In the genomic region with DNA sequence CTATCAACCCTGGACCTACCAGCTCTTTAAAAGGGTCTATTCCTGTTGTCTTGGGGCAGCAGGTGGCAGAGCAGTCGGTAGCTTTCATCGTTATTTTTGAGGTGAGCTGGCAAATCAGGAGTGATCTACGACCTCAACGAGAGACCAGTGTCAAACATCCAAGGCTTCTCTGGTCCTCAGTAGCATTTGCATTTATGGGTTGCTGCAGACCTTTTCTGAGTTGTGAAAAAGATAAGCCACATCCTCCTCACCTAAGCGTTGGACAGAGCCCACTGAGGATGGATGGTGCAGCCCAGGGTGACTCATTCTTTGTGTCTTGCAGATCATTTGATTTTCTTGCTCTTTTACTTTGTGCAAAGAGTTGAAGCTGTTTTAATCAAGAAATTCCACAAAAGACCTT, we compare ENCODE assay signal across 8 mouse cellular contexts. TPM values are rescaled to one million over a fixed set of nuclear protein-coding genes. Genes with fewer than 3 reads are reported as not detected.
DNase-seq lines count a peak whose midpoint lies in the region; ATAC-seq and TF ChIP-seq lines count a peak whose summit lies in the region.

No protein-coding gene starts in this region.

- H3K4me1 ChIP-seq in heart, adult 2 months (ENCODE audit: control insufficient read depth, insufficient read depth, low read length): peaks cover 7% of the 10 kb centered on the region
- peaks cover 18% of the 10 kb centered on the region for H3K4me1 ChIP-seq in limb, embryonic 13.5 days
- peaks cover 19% of the 10 kb centered on the region for H3K4me1 ChIP-seq in neural tube, embryonic 13.5 days (replicated peaks)

- H3K36me3 ChIP-seq in heart, adult 2 months (ENCODE audit: control insufficient read depth, insufficient read depth, low read length): peaks cover 10% of the 10 kb centered on the region
- H3K36me3 ChIP-seq in C2C12 (ENCODE audit: control insufficient read depth, insufficient read depth): peaks cover 4% of the 10 kb centered on the region
- no peaks in the 10 kb centered on the region for H3K36me3 ChIP-seq in limb, embryonic 13.5 days
- H3K36me3 ChIP-seq in neural tube, embryonic 13.5 days: no peaks in the 10 kb centered on the region

- H3K79me2 ChIP-seq in heart, adult 2 months (replicated peaks; ENCODE audit: control insufficient read depth, insufficient read depth, low read length): peaks cover 5% of the 10 kb centered on the region
- H3K79me2 ChIP-seq in C2C12 (ENCODE audit: control insufficient read depth, insufficient read depth): peaks cover 54% of the 10 kb centered on the region

- H3K27ac ChIP-seq in heart, adult 2 months: peak overlapping the region; percentile 23
- H3K27ac ChIP-seq in limb, embryonic 13.5 days: no peak overlapping the region
- peak overlapping the region; percentile 92 for H3K27ac ChIP-seq in neural tube, embryonic 13.5 days (replicated peaks)

- H3K79me3 ChIP-seq in C2C12 (ENCODE audit: low read depth): peaks cover 31% of the 10 kb centered on the region

- H3K4me3 ChIP-seq in heart, adult 2 months: peak overlapping the region; percentile 83
- peak overlapping the region; percentile 87 for H3K4me3 ChIP-seq in C2C12 (ENCODE audit: insufficient read depth, poor library complexity, severe bottlenecking)
- peak overlapping the region; percentile 89 for H3K4me3 ChIP-seq in limb, embryonic 13.5 days
- H3K4me3 ChIP-seq in neural tube, embryonic 13.5 days: peak overlapping the region; percentile 95

- H3K9ac ChIP-seq in heart, adult 2 months (ENCODE audit: low read depth, low read length): peak overlapping the region; percentile 57
- peak overlapping the region; percentile 92 for H3K9ac ChIP-seq in limb, embryonic 13.5 days
- peak overlapping the region; percentile 84 for H3K9ac ChIP-seq in neural tube, embryonic 13.5 days

- H3K9me3 ChIP-seq in limb, embryonic 13.5 days: no peaks in the 10 kb centered on the region
- H3K9me3 ChIP-seq in neural tube, embryonic 13.5 days: no peaks in the 10 kb centered on the region

- DNase-seq in heart, adult 2 months: no peak
- no peak for DNase-seq in heart, postnatal 10 days
- no peak for DNase-seq in cerebellum, adult 18-20 months
- DNase-seq in gastrocnemius, postnatal 14 days: no peak

- peak; percentile 58 for ATAC-seq in erythroblast, adult 5-6 weeks (replicated peaks; ENCODE audit: low FRiP score, poor library complexity, severe bottlenecking)
- no peak for ATAC-seq in limb, embryonic 13.5 days (ENCODE audit: low FRiP score, low read depth)
- peak; percentile 10; the same call in 1 of the 2 replicates for ATAC-seq in neural tube, embryonic 13.5 days (ENCODE audit: low read depth)

- intact Hi-C loops in heart, adult 2 months (cut with DNase I): loop anchor here (1.0 kb wide), 1 partner anchor 33 kb away; no protein-coding TSS in a partner anchor
- intact Hi-C loops in heart, postnatal 10 days (cut with DNase I): no loop called here
- intact Hi-C loops in gastrocnemius, postnatal 14 days (cut with DNase I; ENCODE audit: low total_unique reads): no loop called here

- TF ChIP-seq CTCF in heart, adult 2 months (IDR thresholded peaks at IDR 0.05): no peak
- TF ChIP-seq CTCF in C2C12 (IDR thresholded peaks at IDR 0.05; ENCODE audit: control insufficient read depth, insufficient read depth, insufficient read length): no peak

- TF ChIP-seq EP300 in heart, adult 2 months (IDR thresholded peaks at IDR 0.05; ENCODE audit: insufficient read depth, low read depth, low read length): no peak

- H3K27me3 ChIP-seq in heart, adult 2 months (ENCODE audit: control insufficient read depth, insufficient read depth, low read length): no peaks in the 10 kb centered on the region
- H3K27me3 ChIP-seq in C2C12 (ENCODE audit: control insufficient read depth, insufficient read depth, insufficient read length): no peaks in the 10 kb centered on the region
- no peaks in the 10 kb centered on the region for H3K27me3 ChIP-seq in limb, embryonic 13.5 days
- H3K27me3 ChIP-seq in neural tube, embryonic 13.5 days: no peaks in the 10 kb centered on the region

- 3% methylated on average over 5 of the region's 5 CpGs for WGBS in heart, adult 2 months
- 9% methylated on average over 5 of the region's 5 CpGs for WGBS in limb, embryonic 13.5 days
- 10% methylated on average over 5 of the region's 5 CpGs for WGBS in neural tube, embryonic 13.5 days

- TF ChIP-seq POLR2A in heart, adult 2 months (IDR thresholded peaks at IDR 0.05; ENCODE audit: insufficient read depth, low read depth, low read length): no peak

- H3ac ChIP-seq in C2C12 (ENCODE audit: control insufficient read depth, insufficient read length, low read depth): peak overlapping the region; percentile 50

- peak overlapping the region; percentile 84 for H3K4me2 ChIP-seq in limb, embryonic 13.5 days (replicated peaks)
- H3K4me2 ChIP-seq in neural tube, embryonic 13.5 days: peak overlapping the region; percentile 71

TF ChIP-seq in C2C12, 6 proteins besides CTCF, POLR2A, EP300 and RAD21:
- no peak for TF ChIP-seq MYOG (IDR thresholded peaks at IDR 0.05; ENCODE audit: control insufficient read depth, extremely low read depth, insufficient read length)
- TF ChIP-seq CEBPB (IDR thresholded peaks at IDR 0.05; ENCODE audit: low read depth): no peak

RNA-seq across cellular contexts. Expression of gene Serpinb6a, which starts 0.5 kb away (rescaled TPM):
- total RNA-seq in heart, adult 2 months (2021): 100 to 1,000 TPM; 104 to 111 TPM
- polyA plus RNA-seq in heart, adult 2 months (2012; rRNA removed): 51.2 and 79.7 TPM in 2 replicates
- 100 to 1,000 TPM; 113 TPM for total RNA-seq in heart, postnatal 10 days (2021)
- polyA plus RNA-seq in C2C12 (2012; fragmentation: generic; extraction: Trizol): 323 TPM
- 12.9 and 23.2 TPM in 2 replicates for total RNA-seq in erythroblast, adult 5-6 weeks (2015; ENCODE audit: low replicate concordance)
- 19.1 and 20.9 TPM in 2 replicates for total RNA-seq in erythroblast, adult 5-6 weeks (2017; ENCODE audit: low replicate concordance)
- 65.9 and 70.3 TPM in 2 replicates for polyA plus RNA-seq in limb, embryonic 13.5 days (2015; fragmentation: Nextera tagmentation; extraction: Ambion mirVana)
- polyA plus RNA-seq in neural tube, embryonic 13.5 days (2015; fragmentation: Nextera tagmentation; extraction: Ambion mirVana): 42.9 and 45.1 TPM in 2 replicates
- 10 to 100 TPM; 80.7 to 88.4 TPM for total RNA-seq in gastrocnemius, postnatal 14 days (2021)

RNA-seq across cellular contexts. Expression of gene Ripk1, which starts 0.9 kb away (rescaled TPM):
- 1 to 10 TPM; 7.0 to 7.4 TPM for total RNA-seq in heart, adult 2 months (2021)
- 2.0 and 3.5 TPM in 2 replicates for polyA plus RNA-seq in heart, adult 2 months (2012; rRNA removed)
- total RNA-seq in heart, postnatal 10 days (2021): 10 to 100 TPM; 12.9 to 13.5 TPM
- polyA plus RNA-seq in C2C12 (2012; fragmentation: generic; extraction: Trizol): 10.0 TPM
- 5.6 and 16.7 TPM in 2 replicates for total RNA-seq in erythroblast, adult 5-6 weeks (2015; ENCODE audit: low replicate concordance)
- total RNA-seq in erythroblast, adult 5-6 weeks (2017; ENCODE audit: low replicate concordance): 7.0 and 14.8 TPM in 2 replicates
- polyA plus RNA-seq in limb, embryonic 13.5 days (2015; fragmentation: Nextera tagmentation; extraction: Ambion mirVana): 14.0 and 15.8 TPM in 2 replicates
- 5.8 and 6.7 TPM in 2 replicates for polyA plus RNA-seq in neural tube, embryonic 13.5 days (2015; fragmentation: Nextera tagmentation; extraction: Ambion mirVana)
- 1 to 10 TPM; 6.6 to 7.2 TPM for total RNA-seq in gastrocnemius, postnatal 14 days (2021)

RNA-seq across cellular contexts. Expression of gene Bphl, which starts 34.3 kb away (rescaled TPM):
- 10 to 100 TPM; 32.5 to 35.3 TPM for total RNA-seq in heart, adult 2 months (2021)
- polyA plus RNA-seq in heart, adult 2 months (2012; rRNA removed): 29.8 and 43.3 TPM in 2 replicates
- 10 to 100 TPM; 30.4 to 33.8 TPM for total RNA-seq in heart, postnatal 10 days (2021)
- 11.7 TPM for polyA plus RNA-seq in C2C12 (2012; fragmentation: generic; extraction: Trizol)
- total RNA-seq in erythroblast, adult 5-6 weeks (2015; ENCODE audit: low replicate concordance): 4.8 and 9.4 TPM in 2 replicates
- total RNA-seq in erythroblast, adult 5-6 weeks (2017; ENCODE audit: low replicate concordance): 0.94 and 7.2 TPM in 2 replicates
- polyA plus RNA-seq in limb, embryonic 13.5 days (2015; fragmentation: Nextera tagmentation; extraction: Ambion mirVana): 42.3 and 46.5 TPM in 2 replicates
- polyA plus RNA-seq in neural tube, embryonic 13.5 days (2015; fragmentation: Nextera tagmentation; extraction: Ambion mirVana): 38.5 and 49.5 TPM in 2 replicates
- total RNA-seq in gastrocnemius, postnatal 14 days (2021): 10 to 100 TPM; 22.7 to 26.7 TPM

RNA-seq across cellular contexts. Expression of gene Nqo2, which starts 38.6 kb away (rescaled TPM):
- 10 to 100 TPM; 38.0 to 45.4 TPM for total RNA-seq in heart, adult 2 months (2021)
- polyA plus RNA-seq in heart, adult 2 months (2012; rRNA removed): 14.4 and 39.8 TPM in 2 replicates
- 10 to 100 TPM; 24.2 to 26.3 TPM for total RNA-seq in heart, postnatal 10 days (2021)
- polyA plus RNA-seq in C2C12 (2012; fragmentation: generic; extraction: Trizol): 23.1 TPM
- 14.4 and 16.3 TPM in 2 replicates for total RNA-seq in erythroblast, adult 5-6 weeks (2015; ENCODE audit: low replicate concordance)
- total RNA-seq in erythroblast, adult 5-6 weeks (2017; ENCODE audit: low replicate concordance): 8.2 and 8.6 TPM in 2 replicates
- polyA plus RNA-seq in limb, embryonic 13.5 days (2015; fragmentation: Nextera tagmentation; extraction: Ambion mirVana): 13.8 and 16.6 TPM in 2 replicates
- 11.8 and 16.3 TPM in 2 replicates for polyA plus RNA-seq in neural tube, embryonic 13.5 days (2015; fragmentation: Nextera tagmentation; extraction: Ambion mirVana)
- total RNA-seq in gastrocnemius, postnatal 14 days (2021): 10 to 100 TPM; 16.2 to 16.8 TPM
